Mouse (Mus musculus): ENCODE measurements around the gene Ptgfr. TPM values are rescaled to one million over a fixed set of nuclear protein-coding genes. Genes with fewer than 3 reads are reported as not detected.

Gene Ptgfr
- total RNA-seq, 4 experiments from 2014 or later = 1.5 to 2.4 (median 2.1) TPM

Other genes with a start within 250 kb of the Ptgfr start
- not detected for gene Ifi44, start 87.7 kb downstream of the Ptgfr start, total RNA-seq (2022)
- not detected for gene Ifi44l, start 74.7 kb downstream of the Ptgfr start, total RNA-seq (2022)

All from gastrocnemius, adult 8-10 months (tissue).